Comparison of ENCODE assay signal across 13 mouse cellular contexts in the genomic region with DNA sequence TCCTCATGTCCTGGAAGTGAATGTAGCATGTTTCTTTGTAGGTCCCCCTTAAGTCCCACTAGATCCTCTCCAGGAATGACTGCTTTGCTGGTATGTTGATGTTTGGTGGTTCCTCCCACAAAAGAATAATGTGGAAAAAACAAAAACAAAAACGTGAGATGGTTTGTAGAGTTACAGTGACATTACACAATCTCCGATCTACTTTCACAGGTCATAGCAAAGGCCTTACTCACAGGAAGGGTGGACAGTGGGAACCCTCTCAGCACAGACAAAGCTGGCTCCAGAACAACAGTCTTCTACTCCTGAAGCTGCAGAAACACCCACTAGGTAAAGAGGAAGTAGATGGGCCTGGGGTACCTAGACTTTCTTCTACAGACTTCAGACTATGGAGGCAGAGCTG.
"Had no signal": no experiment of that assay in that cellular context is flagged by ENCODE, and none has a peak within 500 bp of the region (broad histone marks: within the 10 kb centered on the region; RNA-seq: fewer than 3 reads in every experiment).

No protein-coding gene starts in this region.

- DNase-seq: kidney, postnatal 25 days; layer of hippocampus, postnatal 36 days; liver, embryonic 13.5 days; lung, adult 2 months; lung, postnatal 14 days; lung, postnatal 4 days; midbrain, embryonic 14.5 days; thymus, adult 18-20 months; thymus, postnatal 14 days; thymus, postnatal 4 days had no signal

- H3K4me3 ChIP-seq: left cerebral cortex, adult 2 months; liver, embryonic 13.5 days had no signal

- H3K36me3 ChIP-seq: liver, embryonic 13.5 days had no signal

- H3K27me3 ChIP-seq: liver, embryonic 13.5 days had no signal

- H3K4me1 ChIP-seq: liver, embryonic 13.5 days had no signal

- H3K4me2 ChIP-seq: liver, embryonic 13.5 days; midbrain, embryonic 11.5 days had no signal

- H3K27ac ChIP-seq: kidney, postnatal 0 days; left cerebral cortex, adult 2 months; liver, embryonic 13.5 days had no signal
